Mouse (Mus musculus): Measurements from ENCODE around the gene Lsg1. TPM values are rescaled to one million over a fixed set of nuclear protein-coding genes. Genes with fewer than 3 reads are reported as not detected.

Lsg1 gene
- total RNA-seq, 2 experiments from 2014 or later, result 19.9 to 42.9 TPM

DNA sequence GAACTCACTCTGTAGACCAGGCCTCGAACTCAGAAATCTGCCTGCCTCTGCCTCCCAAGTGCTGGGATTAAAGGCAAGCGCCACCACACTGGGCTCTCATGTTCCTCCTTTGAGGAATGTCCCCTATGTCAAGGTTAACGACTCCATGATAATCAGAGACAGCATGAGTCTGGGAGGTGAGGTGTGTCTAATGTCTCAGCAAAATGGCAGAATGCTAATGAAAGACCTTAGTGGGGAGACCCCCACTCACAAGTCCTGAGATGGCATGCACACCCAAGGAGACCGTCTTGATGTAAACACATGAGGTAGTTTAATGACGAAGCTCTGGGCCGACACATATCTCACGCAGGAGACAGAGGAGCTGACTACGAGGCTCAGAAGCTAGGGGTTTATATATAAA is 33.3 kb downstream of the Lsg1 start:
- ATAC-seq (ENCODE audit: poor library complexity, severe bottlenecking), result no peak

DNA sequence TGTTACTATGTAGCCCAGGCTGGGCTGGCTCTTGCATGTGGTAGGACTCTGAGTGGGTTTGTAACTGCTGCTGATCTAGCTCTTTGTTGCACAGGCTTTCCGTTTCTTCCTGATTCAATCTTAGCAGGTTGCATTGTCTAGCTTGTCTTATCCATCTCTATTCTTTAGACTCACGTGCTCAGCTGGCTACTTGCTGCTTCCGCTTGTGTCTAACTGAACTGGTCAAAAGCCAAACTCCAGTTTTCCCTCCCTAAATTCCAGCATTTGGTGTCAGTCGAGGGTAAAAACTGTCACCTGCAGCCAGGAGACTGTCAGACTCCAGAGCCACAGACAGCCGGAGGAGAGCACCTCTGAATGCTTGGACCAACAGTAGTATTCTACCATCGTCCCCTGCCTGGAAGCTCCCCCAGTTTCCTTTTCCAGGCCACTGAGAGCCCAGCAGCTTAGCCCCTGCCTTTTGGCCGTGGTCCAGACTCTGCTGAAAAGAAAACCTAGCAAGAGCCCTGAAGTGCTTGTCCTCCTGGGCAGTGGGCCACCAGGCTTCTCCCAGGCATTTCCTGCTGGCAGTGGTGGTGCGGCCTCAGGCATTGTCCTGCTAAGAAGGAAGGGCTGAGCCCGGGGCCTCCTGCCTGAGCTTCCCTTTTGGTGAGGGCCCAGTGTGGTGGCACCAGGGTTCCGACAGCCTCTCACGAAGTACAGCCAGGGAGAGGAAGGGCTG is 34.6 kb downstream of the Lsg1 start:
- peak; percentile 2; the same call in 1 of the 2 replicates for ATAC-seq (ENCODE audit: poor library complexity, severe bottlenecking)

DNA sequence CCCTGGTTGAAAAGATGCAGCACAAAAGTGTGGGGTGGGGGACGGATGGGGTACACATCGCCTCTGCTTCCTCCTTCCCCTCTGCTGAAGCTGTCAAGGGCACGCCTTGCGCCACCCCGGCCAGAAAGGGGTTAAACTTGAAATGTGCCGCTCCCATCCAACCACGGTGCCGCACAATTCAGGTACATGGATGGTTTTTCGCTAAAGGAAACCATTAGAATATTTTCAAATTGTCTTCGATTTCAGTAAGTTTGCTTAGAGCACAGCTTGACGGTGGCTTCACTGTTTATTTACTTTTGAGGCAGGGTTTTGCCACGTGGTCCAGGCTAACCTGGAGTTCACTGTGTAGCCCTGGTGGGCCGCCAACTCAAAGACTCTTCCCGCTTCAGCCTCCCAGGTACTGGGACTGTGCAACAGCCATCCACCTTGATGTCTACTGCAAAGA is 36.6 kb downstream of the Lsg1 start, which contains the start of gene Tmem44:
Gene Tmem44 (minus strand): TSS at position 95 of the 445 bp plus-strand sequence.
- ATAC-seq (ENCODE audit: poor library complexity, severe bottlenecking), result peak; percentile 48

DNA sequence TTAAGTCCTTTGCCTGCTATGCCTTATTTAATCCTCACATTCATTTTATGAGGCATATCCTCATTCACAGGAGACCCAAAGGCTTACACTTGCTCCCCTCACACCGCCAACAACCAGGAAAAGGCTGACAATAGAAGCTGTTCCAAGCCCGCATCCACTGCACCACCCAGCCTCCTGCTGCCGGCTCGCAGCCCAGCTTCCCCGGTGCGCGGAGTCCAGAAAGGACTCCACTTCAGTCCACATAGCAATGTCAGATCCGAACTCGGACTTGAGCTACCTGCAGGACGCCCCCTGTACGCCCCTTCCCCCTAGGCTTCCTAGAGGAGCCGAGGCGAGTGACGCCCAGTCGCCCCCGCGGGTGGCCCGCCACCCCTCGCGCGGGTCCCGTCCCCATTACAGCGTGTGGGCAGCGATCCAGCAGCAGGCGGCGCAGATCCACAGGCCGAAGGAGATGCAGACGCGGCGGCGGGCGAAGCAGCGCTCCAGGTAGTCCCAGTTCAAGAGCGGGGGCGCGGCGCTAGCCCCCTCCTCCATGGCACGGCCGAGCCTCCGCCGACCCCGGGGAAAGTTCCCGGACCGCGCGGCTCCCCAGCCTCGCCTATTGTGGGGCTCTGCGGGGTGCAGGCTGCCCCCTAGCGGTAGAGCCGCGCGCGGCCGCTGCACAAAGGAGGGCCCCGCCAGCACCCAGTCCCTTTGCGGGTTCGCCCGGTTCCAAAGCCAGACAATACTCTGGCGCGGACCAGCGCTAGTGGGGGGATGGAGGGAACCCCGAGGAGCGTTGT is 37.2 kb downstream of the Lsg1 start:
- peak; percentile 92 for ATAC-seq (ENCODE audit: poor library complexity, severe bottlenecking)

DNA sequence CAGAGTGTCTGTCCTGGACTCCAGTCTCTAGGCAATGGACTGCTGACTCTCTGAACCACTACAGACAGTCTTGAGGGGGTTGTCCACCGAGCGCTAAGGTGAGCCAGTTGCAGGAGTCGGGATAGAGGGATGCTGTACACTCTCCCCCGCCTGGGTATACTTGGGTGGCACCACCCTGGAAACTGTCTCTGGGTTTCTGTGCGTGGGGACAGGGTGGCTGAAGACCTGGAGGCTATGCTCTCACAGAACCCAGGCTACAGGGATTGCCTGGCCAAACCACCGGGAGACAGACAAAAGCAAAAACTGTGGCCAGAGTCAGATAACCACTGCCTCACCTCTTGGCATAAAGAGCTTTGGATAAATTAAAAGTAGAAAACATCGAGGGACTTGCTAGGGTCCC is 37.9 kb downstream of the Lsg1 start:
- no peak for ATAC-seq (ENCODE audit: poor library complexity, severe bottlenecking)

DNA sequence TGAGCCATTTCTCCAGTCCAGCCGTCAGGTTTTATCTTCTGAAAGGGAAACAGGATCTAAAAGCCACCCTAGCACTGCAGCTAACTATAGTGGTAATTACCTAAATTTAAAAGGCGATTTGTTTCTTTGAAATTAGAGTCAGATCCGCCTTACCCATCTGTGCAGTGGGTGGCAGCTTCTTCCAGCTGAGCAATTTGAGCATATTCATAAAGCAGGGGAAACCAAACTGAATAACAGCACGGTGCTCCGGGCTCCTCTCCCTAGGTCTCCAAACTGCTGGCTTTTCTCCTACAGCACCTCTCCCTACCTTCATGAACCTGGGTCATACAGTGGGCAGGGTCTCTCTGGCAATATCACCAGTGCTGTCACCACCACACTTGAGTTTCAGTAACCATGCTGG is 39.1 kb downstream of the Lsg1 start:
- ATAC-seq (ENCODE audit: poor library complexity, severe bottlenecking), result no peak

DNA sequence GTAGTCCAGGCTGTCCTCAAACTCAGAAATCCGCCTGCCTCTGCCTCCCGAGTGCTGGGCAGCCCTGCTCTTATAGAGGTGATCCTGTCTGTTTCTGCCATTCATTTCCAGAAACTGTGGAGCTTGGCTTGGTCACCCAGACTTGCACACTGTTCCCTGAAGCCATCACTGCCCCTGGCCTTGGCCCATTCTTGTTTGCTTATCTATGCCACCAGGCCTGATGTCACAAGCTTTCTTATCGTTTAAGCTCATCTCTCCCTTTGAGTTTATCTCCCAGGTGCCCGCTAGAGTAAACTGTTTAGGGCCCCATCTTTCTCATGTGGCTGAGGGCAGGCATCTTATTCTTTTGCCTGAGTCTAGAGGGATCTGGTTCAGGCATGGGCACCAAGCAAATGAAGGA is 42.7 kb downstream of the Lsg1 start:
- ATAC-seq (ENCODE audit: poor library complexity, severe bottlenecking), result peak; percentile 30; the same call in 1 of the 2 replicates

DNA sequence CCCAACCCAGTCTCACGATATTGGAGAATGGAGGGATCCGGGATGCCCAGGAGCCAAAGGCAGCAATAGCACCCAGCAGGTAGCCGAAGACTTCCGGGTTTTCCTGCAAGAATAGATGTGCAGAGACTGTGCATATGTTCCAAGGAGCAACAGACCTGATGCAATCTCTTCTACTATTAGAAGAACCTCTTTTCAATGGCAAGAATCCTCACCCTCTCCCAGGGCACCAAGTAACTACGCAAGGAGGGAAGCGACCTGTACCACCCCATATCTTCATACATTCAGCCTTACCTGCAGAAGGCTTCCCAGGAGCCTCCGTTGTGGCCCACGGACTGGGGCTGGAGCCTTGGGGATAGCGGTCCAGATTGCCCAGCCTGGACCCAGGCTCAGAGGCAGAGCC is 44.0 kb downstream of the Lsg1 start:
- ATAC-seq (ENCODE audit: poor library complexity, severe bottlenecking), result no peak

DNA sequence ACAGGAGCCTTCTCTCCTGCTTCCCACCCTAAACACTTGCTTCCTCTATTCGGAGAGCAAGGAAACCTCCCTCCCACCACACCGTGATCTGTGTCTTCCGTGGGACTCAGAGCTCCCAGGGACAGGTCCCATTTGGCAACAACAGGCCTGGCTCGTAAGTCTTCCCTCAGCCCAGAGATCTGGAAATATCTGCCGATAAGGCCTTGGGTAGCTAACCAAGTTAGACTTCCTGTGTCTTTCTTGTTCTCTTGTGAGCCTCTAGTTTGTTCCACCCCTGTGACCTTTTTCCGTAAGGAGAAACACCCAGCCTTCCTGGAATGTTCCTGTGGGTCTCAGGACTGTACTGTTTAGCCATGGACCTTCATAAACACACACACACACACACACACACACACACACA is 44.6 kb downstream of the Lsg1 start:
- no peak for ATAC-seq (ENCODE audit: poor library complexity, severe bottlenecking)

DNA sequence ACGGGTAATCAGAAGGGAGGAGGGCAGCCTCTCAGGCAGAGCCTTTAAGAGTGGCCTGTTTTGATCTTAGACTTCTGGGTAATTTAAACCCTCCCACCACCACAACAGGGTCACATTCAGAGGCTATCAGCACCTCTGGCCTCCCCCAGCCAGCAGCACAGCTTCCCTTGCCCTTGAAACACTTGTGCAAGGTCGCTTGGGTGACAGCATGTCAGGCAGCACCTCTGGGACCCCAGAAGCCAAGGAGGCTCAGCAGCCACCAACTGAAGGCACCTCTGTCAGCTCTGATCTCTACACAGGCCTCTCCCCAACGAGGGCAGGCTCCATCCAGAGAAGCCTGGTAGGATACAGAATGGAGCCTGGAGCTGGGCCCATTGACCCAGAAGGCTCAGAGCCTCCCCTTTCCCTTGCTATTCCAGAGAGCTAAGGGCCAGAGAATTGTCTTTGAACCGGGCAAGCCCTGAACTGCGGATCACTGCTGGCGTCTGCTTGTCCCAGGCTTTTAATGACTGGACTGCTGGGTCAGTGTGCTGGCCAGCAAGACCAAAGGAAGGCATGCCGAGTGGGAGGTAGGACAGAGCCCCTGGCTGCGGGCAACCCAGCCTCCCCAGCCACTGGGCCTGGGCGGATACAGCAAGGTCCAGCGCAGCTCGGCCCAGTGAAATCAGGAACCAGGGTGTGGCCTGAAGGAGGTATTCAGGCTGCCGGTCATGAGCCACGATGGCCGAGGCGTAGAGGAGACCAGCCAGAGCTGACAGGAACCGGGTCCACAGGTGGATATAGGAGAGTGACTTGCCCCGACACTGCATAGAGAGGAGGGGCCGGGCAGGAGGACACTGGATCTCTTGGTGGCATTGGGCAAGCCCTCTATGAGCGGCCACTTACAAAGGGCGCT is 47.0 kb downstream of the Lsg1 start:
- ATAC-seq (ENCODE audit: poor library complexity, severe bottlenecking), result no peak

DNA sequence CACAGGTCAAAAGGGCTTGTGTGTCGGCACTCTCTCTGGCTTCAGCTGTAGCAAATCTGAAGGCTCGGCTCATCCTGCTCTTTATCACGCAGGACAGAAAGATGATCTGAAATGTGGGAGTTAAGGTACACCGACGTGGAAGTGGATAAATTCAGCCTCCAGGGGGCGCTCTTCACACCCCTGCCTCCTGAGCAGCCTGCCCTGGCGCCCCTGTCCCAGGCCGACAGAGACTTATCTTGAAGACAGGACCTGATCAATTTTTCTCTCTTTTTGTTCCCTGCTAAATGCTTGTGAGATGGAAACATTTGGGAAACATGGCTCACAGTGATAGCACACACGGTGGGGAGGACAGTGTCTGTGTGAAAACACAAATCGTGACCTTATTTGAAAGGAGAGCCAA is 48.0 kb downstream of the Lsg1 start:
- ATAC-seq (ENCODE audit: poor library complexity, severe bottlenecking), result peak; percentile 60

DNA sequence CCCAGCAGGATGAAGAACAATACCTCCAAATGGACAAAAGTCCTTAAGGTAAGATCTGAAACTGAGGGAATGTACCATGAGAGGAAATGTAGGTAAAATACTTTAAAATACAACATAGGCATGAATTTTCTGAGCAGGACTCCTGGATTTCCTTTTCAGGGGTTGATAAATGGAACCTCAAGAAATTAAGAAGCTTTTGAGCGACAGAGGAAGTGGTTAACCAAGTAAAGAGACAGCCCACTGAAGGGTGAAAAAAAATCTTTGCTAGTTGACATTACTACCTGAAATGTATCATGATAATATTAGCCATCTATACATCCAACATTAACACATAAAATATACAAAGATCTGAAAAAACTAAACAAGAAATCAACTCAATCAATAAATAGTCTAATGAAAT is 52.3 kb downstream of the Lsg1 start:
- ATAC-seq (ENCODE audit: poor library complexity, severe bottlenecking), result no peak

DNA sequence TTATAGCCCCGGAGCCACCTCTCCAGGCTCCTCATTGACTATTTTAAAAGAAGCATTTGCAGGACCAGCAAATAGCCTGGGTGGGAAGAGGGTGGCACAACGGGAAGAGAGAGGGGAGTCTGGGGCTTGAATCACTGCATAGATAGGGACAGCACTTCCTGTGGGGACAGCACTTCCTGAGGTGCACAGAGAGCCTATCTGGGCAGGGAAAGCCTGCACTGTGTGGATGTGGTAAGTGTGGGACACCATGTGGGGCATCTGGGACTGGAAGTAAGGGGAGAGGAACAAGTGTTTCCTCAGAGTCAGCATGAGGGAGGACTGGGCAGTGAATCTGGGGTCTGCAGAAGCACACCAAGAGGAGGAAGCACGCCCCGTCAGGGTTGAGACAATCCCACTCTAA is 53.8 kb downstream of the Lsg1 start:
- ATAC-seq (ENCODE audit: poor library complexity, severe bottlenecking), result peak; percentile 55

DNA sequence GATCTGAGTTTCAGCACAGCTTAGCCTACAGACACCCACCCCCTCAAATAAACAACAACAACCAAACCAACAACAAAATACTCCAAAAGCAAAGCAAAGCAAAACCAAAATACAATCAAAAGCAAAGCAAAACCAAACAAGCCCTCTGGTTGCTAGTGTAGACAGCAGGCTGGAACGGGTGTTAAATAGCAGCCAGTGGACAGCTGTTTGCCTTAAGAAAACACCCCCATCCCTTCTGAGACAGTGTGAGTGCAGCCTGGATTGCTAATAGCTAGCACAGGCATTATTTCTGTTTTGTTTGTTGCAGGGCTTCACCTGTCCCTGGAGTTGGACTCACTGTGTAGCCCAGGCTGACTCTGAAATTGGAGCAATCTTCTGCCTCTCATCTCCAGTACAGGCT is 54.5 kb downstream of the Lsg1 start:
- ATAC-seq (ENCODE audit: poor library complexity, severe bottlenecking), result no peak

DNA sequence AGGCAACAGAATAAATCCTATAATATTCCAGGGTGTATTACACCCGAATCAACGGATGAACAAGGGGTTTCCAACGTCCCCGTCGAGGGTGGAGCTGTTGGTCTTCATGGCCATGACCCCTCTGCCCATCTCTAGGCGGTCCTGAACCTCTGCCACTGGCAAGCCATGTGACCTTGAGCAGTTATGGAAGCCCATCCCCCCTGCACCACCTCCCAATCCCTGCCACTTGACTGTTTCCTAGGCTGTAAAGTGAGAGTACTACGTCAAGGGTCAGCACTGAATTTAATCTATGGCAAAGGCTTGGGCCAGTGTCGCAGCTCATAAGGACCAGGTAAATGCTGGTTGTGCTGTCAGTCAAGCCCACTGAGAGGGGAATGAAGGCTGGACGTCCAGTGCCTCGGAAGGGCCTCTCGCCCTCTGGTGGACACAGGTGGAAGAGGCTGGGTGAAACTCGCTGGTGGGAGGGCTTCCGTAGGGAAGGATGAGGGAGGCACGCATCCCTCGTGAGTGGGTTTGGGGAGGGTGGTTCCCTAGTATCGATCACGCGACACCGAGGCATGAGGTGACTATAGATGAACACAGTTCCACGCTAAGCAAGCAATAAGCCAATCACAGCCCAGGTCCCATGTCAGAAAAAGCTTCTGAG is 55.5 kb downstream of the Lsg1 start:
- peak; percentile 63 for ATAC-seq (ENCODE audit: poor library complexity, severe bottlenecking)

DNA sequence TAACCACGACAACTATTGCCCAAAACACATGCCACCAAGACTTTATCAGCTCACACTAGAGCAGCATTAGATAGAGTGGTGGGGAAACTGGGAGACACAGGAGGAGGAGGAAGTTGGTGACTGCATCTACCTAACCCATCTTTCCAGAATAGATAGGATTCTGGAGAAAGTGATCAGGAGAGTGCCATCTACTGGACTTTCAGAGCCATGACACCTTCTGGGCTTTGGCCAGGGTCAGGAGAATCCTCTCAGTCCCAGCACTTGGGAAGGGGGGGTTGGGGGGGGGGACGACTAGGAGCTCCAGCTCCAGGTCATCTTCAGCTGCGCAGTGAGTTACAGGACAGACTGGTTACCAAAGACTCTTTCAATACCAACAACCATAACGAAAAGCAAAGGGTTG is 56.6 kb downstream of the Lsg1 start:
- 0 out of 2 replicates have a peak, but pooled peaks have one; percentile 37 for ATAC-seq (ENCODE audit: poor library complexity, severe bottlenecking)

DNA sequence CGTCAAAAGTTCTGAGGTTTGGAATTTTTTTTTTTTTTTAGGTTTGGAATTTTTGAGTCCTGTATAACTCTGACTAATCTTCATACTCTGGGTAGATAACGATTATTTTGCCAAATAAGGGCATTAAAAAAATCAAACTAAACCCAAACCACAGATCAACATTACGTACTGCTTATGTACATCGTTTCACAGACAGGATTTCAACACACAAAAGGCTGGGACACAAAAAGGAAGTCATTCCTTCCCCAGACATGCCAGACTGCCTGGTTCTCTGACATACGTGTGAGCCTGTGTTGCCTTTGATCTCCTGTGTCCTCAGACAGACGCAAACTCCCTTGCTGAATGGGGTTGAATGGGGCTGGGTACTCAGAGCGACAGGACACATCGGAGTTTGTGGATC is 59.0 kb downstream of the Lsg1 start:
- no peak for ATAC-seq (ENCODE audit: poor library complexity, severe bottlenecking)

DNA sequence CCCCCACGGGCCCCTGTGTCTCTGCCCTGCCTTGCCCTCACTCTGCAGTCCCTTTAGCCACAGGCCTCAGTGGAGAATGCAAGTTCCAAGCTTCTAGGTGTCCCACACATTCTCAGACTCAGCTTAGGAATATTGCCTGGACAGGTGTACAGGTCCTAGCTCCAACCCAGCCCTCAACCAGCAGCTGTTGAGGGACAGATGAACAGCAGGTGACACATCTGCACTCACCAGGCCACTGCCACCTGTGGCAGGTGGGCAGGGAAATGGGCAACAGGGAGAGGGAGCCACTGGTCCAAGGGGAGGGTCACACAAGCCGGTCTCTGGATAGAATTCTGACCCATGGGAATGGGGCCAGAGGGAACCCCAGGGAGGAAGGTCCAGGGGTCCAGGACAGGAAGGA is 59.5 kb downstream of the Lsg1 start:
- no peak for ATAC-seq (ENCODE audit: poor library complexity, severe bottlenecking)

DNA sequence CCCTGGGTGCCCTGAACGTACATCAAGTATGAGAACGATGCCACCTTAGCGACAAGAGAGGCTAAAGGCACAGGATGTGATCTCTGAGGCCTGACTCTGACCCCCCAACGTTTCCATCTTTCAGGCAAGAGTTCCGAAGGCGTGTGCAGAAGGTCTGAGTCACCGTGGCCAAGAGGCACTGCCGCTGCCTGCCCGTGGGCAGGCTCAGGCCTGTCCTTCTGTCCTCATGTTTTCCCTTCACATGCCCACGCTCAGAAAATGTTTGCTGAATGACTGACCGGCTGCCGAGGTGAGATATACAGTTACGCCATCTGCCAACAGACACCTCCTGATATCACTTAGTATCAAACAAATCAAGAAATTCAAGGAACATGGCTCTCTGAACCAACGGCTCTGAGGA is 61.6 kb downstream of the Lsg1 start:
- no peak for ATAC-seq (ENCODE audit: poor library complexity, severe bottlenecking)

DNA sequence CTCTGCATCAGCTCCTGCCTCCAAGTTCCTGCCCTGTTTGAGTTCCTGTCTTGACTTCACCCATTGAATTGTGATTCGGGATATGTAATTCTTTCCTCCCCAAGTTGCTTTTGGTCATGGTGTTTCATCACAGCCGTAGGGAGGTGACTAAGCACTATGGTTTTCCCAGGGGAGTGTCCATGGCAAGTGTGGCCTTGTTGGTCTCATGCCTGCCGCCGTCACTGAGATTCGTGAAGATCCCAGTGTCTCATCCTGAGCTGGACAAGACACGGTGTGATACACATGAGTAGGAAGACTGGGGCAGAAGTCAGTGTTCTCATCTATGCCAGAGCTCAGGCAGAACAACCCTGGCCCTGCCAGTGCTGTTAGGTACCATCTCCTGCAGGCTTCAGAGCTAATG is 62.9 kb downstream of the Lsg1 start:
- no peak for ATAC-seq (ENCODE audit: poor library complexity, severe bottlenecking)

Data from megakaryocyte, adult 5-6 weeks (primary cell).